Mouse (Mus musculus): ENCODE measurements around the gene Dlk2.

Dlk2 gene

GRCm38 (mm10) chr17:46320492-46320891, 23.3 kb downstream of the Dlk2 start:
- DNase-seq (ENCODE audit: low read depth, low spot score), result no peak

- DNase-seq (ENCODE audit: low read depth, low spot score), result no peak
These were observed 25.0 kb downstream of the Dlk2 start for GRCm38 (mm10) chr17:46322046-46322823.

GRCm38 (mm10) chr17:46327413-46327905, 30.2 kb downstream of the Dlk2 start:
- DNase-seq (ENCODE audit: low read depth, low spot score), result peak; percentile 49

DNA sequence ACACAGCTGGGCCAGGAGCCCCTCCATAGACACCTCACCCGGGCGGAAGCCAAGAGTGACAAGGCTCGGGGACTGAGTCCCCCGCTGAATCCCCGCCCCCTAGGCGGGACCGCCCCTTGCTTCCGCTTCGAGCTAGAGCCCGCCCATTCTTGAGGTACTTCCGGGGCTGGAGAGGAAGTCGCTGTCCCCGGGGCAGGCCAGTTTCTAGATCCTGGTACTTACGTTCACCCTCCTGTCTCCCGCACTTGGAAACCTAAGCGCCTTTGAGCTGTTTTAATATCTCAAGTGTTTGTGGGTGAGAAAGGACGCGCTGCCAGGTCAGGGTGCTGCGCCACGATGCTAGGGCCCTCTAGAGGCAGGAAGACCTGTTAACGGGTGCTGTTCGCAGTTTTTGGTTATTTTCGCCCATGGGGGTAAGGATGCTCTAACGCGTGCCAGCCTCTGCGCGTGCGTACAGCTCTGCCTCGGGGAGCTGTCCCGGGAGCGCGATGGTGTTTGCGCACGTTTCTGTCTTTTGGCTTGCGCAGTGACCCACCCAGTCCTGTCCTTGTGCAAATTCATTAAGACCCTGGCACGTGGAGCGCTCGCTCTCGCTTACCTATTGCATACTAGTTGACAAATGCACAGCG, 30.8 kb downstream of the Dlk2 start, which contains the start of gene Abcc10:
Abcc10 (minus strand) TSS at position 447 of the 629 bp plus-strand sequence.
- peak; percentile 96 for DNase-seq (ENCODE audit: low read depth, low spot score)

DNA sequence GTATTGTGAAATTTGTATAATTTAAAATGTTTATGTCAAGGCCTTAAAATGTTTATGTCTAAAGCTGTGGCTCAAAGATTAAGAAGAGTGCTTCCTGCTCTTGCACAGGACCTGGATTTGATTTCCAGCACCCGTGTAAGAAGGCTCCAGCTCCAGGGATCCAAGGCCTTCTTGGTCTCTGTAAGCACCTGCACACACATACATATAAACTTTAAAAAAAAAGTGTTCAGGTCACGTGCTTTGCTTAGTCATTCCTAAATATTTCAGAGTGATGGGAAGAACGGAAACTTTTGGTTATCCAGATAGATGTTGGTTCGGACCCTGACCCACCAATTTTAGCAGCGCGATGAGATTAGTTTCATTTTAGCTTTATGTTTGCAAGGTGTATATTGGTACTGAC, 31.5 kb downstream of the Dlk2 start:
- peak; percentile 39 for DNase-seq (ENCODE audit: low read depth, low spot score)

GRCm38 (mm10) chr17:46336475-46336874, 39.3 kb downstream of the Dlk2 start:
- DNase-seq (ENCODE audit: low read depth, low spot score), result peak; percentile 46

DNA sequence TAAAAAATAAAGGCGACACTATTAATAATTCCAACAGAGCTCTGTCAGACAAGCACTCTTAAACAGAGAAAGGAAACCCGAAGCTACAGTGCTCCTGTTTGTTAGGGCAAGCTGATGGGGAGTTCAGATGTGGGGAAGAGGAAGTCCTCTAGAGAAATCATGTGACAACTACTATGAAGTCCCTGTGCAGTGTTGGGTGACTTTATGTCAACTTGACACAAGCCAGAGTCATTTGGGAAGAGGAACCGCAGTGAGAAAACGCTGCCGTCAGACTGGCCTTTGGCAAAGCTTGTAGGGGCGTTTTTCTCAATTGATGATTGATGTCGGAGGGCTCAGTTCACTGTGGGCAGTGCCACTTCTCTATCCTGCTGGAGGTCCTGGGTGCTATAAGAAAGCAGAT, 44.0 kb downstream of the Dlk2 start:
- no peak for DNase-seq (ENCODE audit: low read depth, low spot score)

DNA sequence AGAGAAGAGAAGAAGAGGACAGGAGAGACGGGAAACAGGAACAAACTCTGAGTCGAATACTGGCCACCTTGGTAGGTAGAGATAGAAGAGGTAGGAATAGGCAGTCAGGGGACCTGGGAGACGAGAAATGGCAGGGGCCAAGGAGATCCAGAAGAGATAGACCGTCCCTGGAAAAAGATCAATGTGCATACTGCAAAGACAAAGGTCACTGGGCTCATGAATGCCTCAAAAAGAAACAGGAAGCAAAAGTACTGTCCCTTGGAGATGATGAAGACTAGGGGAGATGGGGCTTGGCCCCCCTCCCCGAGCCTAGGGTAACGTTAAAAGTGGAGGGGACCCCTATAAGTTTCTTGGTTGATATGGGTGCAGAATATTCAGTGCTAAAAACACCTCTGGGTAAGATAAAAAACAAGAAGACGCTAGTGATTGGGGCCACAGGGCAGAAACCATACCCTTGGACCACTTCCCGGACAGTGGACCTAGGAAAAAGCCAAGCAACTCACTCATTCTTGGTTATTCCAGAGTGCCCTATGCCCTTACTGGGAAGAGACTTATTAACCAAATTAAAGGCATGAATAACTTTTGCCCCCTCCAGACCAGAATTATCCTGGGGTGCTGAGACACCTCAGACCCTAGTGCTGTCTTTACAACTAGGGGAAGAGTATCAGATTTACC, 53.9 kb downstream of the Dlk2 start:
- DNase-seq (ENCODE audit: low read depth, low spot score), result no peak

Measured in 3T3-L1 (cell line).